Mouse (Mus musculus) embryonic stem cell, embryonic (primary cell): Measurements from ENCODE around the gene Hsd17b1.

ENCODE experiments used
- CTCF ChIA-PET, 4 experiments: fragments of 300-600 bp in 2 of 4; fragments of 350-600 bp in 2 of 4; sonication (Branson Sonifier 250); formaldehyde crosslinking; loops; one replicate each; lab custom pipeline; 2022; ENCODE audit warnings: inconsistent platforms in 2 of 4; lab: Charles Lee
- POLR2A ChIA-PET, 4 experiments: fragments of 300-600 bp in 2 of 4; fragments of 350-600 bp in 2 of 4; sonication (Branson Sonifier 250); formaldehyde crosslinking; loops; one replicate each; lab custom pipeline; 2022; ENCODE audit warnings: antibody characterized with exemption in 4 of 4, inconsistent platforms in 1 of 4; lab: Charles Lee

Hsd17b1 gene

DNA sequence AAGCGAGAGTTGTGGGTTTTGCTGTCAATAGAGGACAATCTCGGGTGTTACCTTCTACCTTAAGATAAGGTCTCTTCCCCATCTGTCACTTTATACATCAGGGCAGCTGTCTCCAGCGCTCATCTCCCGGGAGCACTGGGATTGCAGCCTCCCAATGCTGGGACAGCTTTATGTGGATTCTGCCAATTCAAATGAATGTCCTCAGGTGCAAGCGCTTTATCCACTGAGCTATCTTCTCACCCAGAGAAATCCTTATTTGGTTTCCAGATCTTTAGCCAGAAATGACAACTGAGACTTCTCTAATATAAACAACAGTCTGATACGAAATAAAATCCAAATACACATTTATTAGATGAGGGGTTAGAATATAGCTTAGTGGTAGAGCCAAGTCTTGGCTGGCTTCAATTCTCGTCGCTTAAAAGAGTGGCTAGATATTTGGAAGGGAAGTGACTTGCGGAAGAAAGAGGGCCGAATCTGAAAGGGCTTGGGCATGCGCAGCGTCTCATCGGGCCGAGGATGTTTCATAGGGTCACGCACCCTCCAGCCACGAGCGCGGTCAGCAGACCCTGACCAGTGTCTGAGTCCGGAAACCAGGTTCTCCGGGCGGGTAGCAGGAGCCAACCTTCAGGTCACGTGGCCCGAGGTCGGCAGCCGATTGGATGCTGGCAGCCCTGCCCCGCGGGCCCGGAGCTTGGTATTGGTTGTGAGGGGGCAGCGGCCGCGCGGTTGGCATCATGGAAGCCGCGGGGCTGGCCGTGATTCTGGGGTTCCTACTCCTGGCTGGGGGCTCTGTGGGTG, 8.6 kb upstream of the Hsd17b1 start, which contains the start of gene Naglu:
Gene Naglu (plus strand): TSS at position 622 of the 798 bp plus-strand sequence.
- ChIA-PET CTCF (interaction anchor here (0.5 to 2.5 kb wide), 23 partner anchors 10 to 233 kb away, joined by 3 to 28 read pairs (median 4); partner anchors contain the start of genes Coasy (in 2 of the 4), Becn1 (in 1 of the 4) and Psmc3ip (in 1 of the 4)), POLR2A (interaction anchor here in 3 of 4 experiments (0.6 to 2.7 kb wide), 51 partner anchors 8 to 673 kb away, joined by 3 to 22 read pairs (median 4); partner anchors contain the start of genes Rpl27 (in 3 of the 3), Cavin1 (in 2 of the 3), Coasy (in 2 of the 3) and Hsd17b1 (in 2 of the 3))

DNA sequence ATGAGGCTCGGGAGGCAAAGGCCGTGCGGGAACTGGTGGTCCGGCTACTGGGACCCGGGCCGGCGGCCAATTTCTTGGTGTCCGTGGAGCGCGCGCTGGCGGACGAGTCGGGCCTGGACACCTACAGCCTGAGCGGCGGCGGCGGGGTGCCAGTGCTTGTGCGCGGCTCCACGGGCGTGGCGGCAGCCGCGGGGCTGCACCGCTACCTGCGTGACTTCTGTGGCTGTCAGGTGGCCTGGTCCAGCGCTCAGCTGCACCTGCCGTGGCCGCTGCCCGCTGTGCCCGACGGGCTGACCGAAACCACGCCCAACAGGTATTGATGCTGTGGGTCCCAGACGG, 8.1 kb upstream of the Hsd17b1 start:
- ChIA-PET POLR2A (interaction anchor here in 3 of 4 experiments (0.6 to 2.7 kb wide), 44 partner anchors 8 to 674 kb away, joined by 3 to 22 read pairs (median 4); partner anchors contain the start of genes Rpl27 (in 3 of the 3), Cavin1 (in 2 of the 3), Coasy (in 2 of the 3) and Hsd17b1 (in 2 of the 3)), CTCF (interaction anchor here (0.6 to 2.5 kb wide), 21 partner anchors 9 to 628 kb away, joined by 3 to 28 read pairs (median 4); partner anchors contain the start of genes Becn1 (in 1 of the 4), Coasy (in 1 of the 4) and Psmc3ip (in 1 of the 4))

DNA sequence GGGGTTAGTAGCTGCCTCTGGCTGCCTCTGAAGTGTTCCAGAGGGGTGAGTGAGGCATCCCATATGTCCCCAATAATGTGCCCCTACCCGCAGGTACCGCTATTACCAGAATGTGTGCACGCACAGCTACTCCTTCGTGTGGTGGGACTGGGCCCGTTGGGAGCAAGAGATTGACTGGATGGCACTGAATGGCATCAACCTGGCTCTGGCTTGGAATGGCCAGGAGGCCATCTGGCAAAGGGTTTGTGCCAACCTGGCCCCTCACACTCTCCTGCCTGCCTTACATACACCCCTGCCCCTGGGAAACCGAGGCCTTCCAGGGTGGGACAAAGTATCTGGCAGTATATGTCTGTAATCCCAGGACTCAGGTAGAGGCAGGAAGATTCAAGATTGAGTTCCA, 7.2 kb upstream of the Hsd17b1 start:
- ChIA-PET POLR2A (interaction anchor here in 3 of 4 experiments (0.6 to 2.7 kb wide), 17 partner anchors 8 to 371 kb away, joined by 3 to 22 read pairs (median 8); partner anchors contain the start of genes Plekhh3 (in 2 of the 3), Psmc3ip (in 2 of the 3), Cavin1 (in 1 of the 3) and Cntd1 (in 1 of the 3)), CTCF (interaction anchor here (0.6 to 2.5 kb wide), 10 partner anchors 9 to 118 kb away, joined by 3 to 28 read pairs (median 3); partner anchors contain the start of gene Coasy (in 1 of the 4))

DNA sequence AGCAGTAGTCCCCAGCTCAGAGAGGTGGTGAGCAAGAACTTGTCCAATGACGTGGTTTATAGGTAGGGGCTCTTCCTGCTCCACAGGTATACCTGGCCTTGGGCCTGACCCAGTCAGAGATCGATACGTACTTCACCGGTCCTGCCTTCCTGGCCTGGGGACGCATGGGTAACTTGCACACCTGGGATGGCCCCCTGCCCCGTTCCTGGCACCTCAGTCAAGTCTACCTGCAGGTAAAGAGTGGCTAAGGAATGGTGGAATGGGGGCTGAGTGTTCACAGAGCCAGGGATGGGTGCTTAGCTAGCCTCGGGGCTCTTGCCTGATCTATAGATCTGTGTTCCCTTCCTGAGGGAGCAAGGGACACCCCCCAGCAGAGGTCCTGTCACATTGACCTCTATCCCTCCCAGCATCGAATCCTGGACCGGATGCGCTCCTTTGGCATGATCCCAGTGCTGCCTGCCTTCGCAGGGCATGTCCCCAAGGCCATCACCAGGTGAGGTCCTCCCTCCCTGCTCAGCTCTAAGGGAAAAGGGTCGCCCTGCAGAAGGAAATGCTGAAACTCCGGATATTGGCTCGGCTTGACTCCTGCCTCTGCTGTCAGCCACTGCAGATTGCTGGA, 6.3 kb upstream of the Hsd17b1 start:
- ChIA-PET CTCF (interaction anchor here in 1 of 4 experiments (0.7 kb wide), 1 partner anchor 21 kb away, joined by 3 read pairs; no protein-coding TSS in a partner anchor), POLR2A (interaction anchor here in 2 of 4 experiments (0.6 to 2.5 kb wide), 3 partner anchors 12 to 303 kb away, joined by 3 to 8 read pairs (median 4); no protein-coding TSS in a partner anchor)

DNA sequence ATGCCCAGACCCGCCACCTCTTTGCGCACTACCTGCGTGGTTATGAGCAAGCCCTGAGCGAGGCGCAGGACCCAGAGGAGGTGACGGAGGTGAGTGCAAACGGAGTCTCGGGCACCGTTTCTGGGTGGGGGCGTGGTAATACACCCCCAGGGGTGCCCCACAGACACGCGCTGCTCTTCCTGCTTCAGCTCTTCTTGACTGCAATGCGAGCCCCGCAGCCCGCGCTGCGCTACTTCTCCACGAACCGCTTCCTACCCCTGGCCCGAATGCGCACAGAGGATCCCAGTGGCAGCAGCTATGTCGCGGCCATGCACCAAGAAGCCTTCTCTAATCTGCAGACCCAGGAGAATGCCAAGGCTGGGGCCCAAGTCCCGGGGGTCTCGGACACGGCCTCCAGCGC, 1.5 kb downstream of the Hsd17b1 start:
- POLR2A ChIA-PET = interaction anchor here in 3 of 4 experiments (0.6 to 4.0 kb wide), 29 partner anchors 8 to 479 kb away, joined by 3 to 22 read pairs (median 3); partner anchors contain the start of genes Naglu (in 3 of the 3), Psmc3ip (in 2 of the 3), Stat3 (in 2 of the 3) and Plekhh3 (in 1 of the 3)

DNA sequence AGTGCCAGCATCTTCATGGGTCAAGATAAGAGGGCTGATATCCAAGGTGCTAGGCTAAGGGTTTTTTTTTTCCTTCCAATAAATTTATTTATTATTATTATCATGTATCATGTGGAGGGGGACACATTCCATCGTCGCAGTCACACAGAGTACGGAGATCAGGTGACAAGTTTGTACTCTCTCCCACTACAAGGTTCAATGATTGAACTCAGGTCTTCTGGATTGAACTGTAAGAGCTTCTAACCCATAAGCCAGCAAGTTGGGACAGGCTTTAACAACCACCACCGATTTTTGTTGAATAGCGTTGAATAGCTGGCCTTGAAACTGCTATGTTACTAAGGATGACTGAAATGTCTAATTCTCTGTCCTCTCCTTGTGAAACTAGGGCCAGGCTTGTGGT, 2.2 kb downstream of the Hsd17b1 start:
- ChIA-PET CTCF (interaction anchor here in 2 of 4 experiments (0.6 to 1.4 kb wide), 4 partner anchors 91 to 119 kb away, joined by 3 to 10 read pairs (median 6); partner anchors contain the start of gene Plekhh3 (in 1 of the 2)), POLR2A (interaction anchor here in 3 of 4 experiments (0.6 to 4.0 kb wide), 16 partner anchors 9 to 390 kb away, joined by 3 to 22 read pairs (median 4); partner anchors contain the start of genes Naglu (in 3 of the 3), Stat3 (in 2 of the 3), Plekhh3 (in 1 of the 3) and Rpl27 (in 1 of the 3))

More for the DNA sequence above, 1.5 kb downstream of the Hsd17b1 start:
- CTCF ChIA-PET = interaction anchor here (0.6 to 1.4 kb wide), 11 partner anchors 9 to 174 kb away, joined by 3 to 10 read pairs (median 3); partner anchors contain the start of genes Ccr10 (in 1 of the 4), Naglu (in 1 of the 4), Plekhh3 (in 1 of the 4) and Psmc3ip (in 1 of the 4)

DNA sequence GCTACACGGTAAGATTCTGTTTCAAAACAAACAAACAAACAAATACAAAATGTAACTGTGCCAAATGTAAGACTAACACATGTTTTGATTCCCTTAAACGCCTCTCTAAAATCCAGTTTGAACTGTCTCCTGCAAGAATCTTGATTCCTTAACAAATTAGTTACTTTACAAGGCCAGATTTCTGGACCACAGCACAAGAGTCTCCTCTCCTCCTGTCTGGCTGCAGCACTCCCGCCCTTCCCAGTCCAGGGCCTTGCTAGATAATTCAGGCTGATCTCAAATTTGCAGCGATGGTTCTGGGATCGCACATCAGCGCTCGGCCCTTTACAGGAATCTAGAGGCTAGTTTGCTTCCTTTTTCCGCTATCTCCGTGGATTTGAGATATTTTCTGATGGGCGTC, 3.4 kb downstream of the Hsd17b1 start:
- POLR2A ChIA-PET = interaction anchor here in 3 of 4 experiments (0.5 to 5.4 kb wide), 30 partner anchors 12 to 762 kb away, joined by 3 to 39 read pairs (median 4); partner anchors contain the start of genes Psmc3ip (in 3 of the 3), Rpl27 (in 3 of the 3), Naglu (in 2 of the 3) and Cntnap1 (in 1 of the 3)
- CTCF ChIA-PET = interaction anchor here in 3 of 4 experiments (0.6 to 1.5 kb wide), 11 partner anchors 11 to 554 kb away, joined by 3 to 12 read pairs (median 4); partner anchors contain the start of genes Acly (in 1 of the 3), Becn1 (in 1 of the 3), Plekhh3 (in 1 of the 3) and Psmc3ip (in 1 of the 3)

DNA sequence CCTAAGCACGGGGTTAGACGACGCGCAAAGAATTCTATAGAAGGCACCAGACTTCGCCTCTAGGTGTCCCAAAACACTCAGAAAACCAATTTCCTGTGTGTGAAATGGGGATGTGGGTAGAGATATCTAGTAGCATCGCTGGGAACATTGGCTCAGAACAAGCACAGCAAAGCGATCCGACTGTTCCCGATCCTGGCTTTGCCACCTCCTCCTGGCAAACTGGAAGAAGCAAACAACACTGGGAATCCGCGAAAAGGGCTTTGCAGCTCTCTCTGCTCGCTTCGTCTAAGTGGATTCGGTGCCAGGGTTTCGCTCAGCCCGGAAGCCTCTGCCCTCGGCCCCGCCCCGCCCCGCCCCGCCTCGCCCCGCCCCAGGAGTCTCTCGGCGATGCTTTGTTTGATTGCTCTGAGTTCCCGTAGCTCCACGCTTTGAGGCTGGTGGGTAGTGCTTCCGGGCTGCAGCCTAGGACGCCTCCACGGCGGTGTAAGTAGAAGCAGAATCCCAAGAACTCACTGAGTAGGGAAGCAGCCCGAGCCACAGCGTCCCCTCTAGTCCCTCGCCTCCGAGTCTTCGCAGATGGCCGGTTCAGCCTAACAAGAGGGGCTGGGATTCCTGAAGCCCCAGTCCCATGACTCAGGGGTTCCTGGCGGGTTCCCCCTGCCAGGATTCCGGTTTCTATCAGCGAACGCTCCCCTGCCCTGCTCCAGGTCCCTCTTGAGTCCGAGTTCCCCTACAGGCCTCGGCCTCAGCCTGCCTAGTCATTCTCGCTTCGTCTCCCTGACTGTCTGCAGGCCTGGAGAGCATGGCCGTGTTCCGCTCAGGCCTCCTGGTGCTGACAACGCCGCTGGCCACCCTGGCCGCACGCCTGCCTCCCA, 4.2 kb downstream of the Hsd17b1 start, which contains the start of gene Coasy:
Gene Coasy (plus strand): TSS at position 358 of the 875 bp plus-strand sequence.
- POLR2A ChIA-PET = interaction anchor here in 3 of 4 experiments (0.6 to 5.4 kb wide), 35 partner anchors 12 to 762 kb away, joined by 3 to 39 read pairs (median 4); partner anchors contain the start of genes Psmc3ip (in 3 of the 3), Rpl27 (in 3 of the 3), Naglu (in 2 of the 3) and Plekhh3 (in 2 of the 3)

DNA sequence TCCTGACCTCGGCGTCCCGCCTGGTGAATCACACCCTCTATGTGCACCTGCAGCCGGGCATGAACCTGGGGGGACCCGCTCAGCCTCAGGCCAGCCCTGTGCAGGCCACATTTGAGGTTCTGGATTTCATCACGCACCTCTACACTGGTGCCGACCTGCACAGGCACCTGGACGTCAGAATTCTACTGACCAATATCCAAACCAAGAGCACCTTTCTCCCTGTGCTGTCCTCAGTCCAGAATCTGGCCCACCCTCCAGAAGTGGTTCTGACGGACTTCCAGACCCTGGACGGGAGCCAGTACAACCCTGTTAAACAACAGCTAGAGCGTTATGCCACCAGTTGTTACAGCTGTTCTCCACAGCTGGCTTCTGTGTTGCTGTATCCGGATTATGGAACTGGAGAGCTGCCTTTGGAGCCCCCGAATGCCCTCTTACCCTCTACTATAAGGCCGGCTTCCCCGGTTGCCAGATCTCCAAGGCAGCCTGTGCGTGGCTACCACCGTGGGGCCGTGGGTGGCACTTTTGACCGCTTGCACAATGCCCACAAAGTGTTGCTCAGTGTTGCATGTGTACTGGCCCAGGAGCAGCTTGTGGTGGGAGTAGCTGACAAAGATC, 5.0 kb downstream of the Hsd17b1 start:
- CTCF ChIA-PET = interaction anchor here (0.6 to 1.5 kb wide), 16 partner anchors 9 to 233 kb away, joined by 3 to 12 read pairs (median 4); partner anchors contain the start of genes Becn1 (in 1 of the 4), Naglu (in 1 of the 4), Plekhh3 (in 1 of the 4) and Psmc3ip (in 1 of the 4)
- POLR2A ChIA-PET = interaction anchor here in 3 of 4 experiments (0.6 to 5.4 kb wide), 15 partner anchors 8 to 763 kb away, joined by 3 to 39 read pairs (median 7); partner anchors contain the start of genes Naglu (in 2 of the 3), Psmc3ip (in 2 of the 3), Rpl27 (in 2 of the 3) and Becn1 (in 1 of the 3)

More for the DNA sequence above, 4.2 kb downstream of the Hsd17b1 start, which contains the start of gene Coasy:
- CTCF ChIA-PET = interaction anchor here (0.6 to 1.5 kb wide), 23 partner anchors 9 to 555 kb away, joined by 3 to 12 read pairs (median 4); partner anchors contain the start of genes Psmc3ip (in 3 of the 4), Acly (in 1 of the 4), Becn1 (in 1 of the 4) and Naglu (in 1 of the 4)

DNA sequence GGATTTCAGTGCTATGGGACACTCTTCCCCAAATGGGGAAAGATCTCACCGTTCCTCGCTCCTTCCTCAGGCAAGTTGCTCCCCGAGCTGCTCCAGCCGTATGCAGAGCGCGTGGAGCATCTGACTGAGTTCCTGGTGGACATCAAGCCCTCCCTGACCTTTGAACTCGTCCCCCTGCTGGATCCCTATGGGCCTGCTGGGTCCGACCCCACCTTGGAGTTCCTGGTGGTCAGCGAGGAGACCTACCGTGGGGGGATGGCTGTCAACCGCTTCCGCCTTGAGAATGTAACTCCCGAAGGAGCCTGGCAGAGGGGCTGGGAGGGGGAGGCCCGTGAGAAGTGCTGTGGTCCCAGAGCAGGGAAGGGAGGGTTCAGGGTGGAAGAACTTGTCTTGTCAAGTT, 6.0 kb downstream of the Hsd17b1 start:
- ChIA-PET POLR2A (interaction anchor here in 3 of 4 experiments (0.6 to 5.4 kb wide), 6 partner anchors 9 to 211 kb away, joined by 3 to 39 read pairs (median 9); partner anchors contain the start of genes Psmc3ip (in 2 of the 3) and Naglu (in 1 of the 3)), CTCF (interaction anchor here in 1 of 4 experiments (0.6 to 1.4 kb wide), 2 partner anchors 11 to 48 kb away, joined by 3 to 4 read pairs; partner anchors contain the start of gene Psmc3ip)

DNA sequence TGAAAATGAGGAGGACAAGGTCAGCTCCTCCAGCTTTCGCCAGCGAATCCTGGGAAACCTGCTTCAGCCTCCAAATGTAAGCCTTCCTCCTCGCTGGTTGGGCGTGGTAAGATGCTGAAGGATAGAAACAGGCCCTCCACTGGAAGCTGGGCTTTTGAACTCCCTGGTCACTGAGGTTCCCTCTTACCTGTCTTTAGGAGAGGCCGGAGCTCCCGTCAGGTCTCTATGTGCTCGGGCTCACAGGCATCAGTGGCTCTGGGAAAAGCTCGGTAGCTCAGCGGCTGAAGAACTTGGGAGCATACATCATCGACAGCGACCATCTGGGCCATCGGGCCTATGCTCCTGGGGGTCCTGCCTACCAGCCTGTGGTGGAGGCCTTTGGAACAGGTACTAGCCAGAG, 6.6 kb downstream of the Hsd17b1 start:
- CTCF ChIA-PET = interaction anchor here in 1 of 4 experiments (0.6 to 1.4 kb wide), 2 partner anchors 11 to 47 kb away, joined by 3 to 4 read pairs; partner anchors contain the start of gene Psmc3ip
- POLR2A ChIA-PET = interaction anchor here in 2 of 4 experiments (1.0 to 5.4 kb wide), 5 partner anchors 9 to 91 kb away, joined by 3 to 39 read pairs (median 8); partner anchors contain the start of genes Psmc3ip (in 2 of the 2) and Naglu (in 1 of the 2)

DNA sequence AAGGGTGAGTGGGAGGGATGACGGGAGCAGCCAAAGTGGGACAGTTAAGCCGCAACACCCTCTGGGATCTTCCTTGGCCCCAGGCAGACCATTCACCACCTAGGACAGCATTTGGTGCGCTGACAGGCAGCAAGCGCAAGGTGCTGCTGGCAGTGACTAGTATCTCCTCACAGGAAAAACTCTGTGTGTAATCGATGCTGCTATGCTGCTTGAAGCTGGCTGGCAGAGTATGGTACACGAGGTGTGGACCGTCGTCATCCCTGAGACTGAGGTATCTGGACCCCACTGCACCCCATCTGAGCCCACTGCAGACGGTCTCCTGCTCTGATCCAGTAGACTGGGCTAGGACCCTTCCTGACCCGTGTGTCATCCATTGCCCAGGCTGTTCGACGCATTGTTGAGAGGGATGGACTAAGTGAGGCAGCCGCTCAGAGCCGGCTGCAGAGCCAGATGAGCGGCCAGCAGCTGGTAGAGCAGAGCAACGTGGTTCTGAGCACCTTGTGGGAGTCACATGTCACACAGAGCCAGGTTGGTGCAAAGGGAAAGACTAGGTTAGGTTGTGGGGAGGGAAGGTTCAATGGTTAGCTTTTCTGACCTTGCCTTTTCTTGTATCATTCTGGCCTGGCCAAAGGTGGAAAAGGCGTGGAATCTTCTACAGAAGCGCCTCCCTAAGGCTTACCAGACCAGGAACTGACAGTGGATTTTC, 7.6 kb downstream of the Hsd17b1 start:
- POLR2A ChIA-PET = interaction anchor here in 3 of 4 experiments (0.6 to 6.2 kb wide), 12 partner anchors 8 to 216 kb away, joined by 3 to 39 read pairs (median 4); partner anchors contain the start of genes Psmc3ip (in 3 of the 3), Becn1 (in 1 of the 3), Hsd17b1 (in 1 of the 3) and Naglu (in 1 of the 3)
- CTCF ChIA-PET = interaction anchor here in 2 of 4 experiments (0.5 to 1.5 kb wide), 3 partner anchors 9 to 144 kb away, joined by 4 to 8 read pairs (median 5); partner anchors contain the start of gene Psmc3ip (in 1 of the 2)

DNA sequence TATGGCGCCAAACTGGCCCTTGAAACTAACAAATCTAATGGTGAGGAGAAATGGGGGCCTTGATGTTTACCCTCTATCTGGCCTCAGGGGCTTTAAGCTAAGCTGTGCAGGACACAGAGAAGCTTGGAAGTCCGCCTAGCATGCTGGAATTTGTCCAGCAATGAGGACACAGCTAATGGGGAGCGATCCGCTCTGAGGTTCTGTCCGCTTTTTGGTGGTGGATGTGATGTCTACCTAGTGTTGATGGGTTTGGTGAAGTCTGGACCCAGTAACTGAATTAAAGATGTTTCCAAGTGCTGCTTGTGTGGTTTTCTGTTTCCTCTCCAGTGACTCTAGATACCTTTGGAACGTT, 8.1 kb downstream of the Hsd17b1 start:
- ChIA-PET CTCF (interaction anchor here in 3 of 4 experiments (0.5 to 2.4 kb wide), 6 partner anchors 9 to 144 kb away, joined by 4 to 9 read pairs (median 8); partner anchors contain the start of gene Psmc3ip (in 1 of the 3)), POLR2A (interaction anchor here in 2 of 4 experiments (0.6 to 6.2 kb wide), 15 partner anchors 8 to 565 kb away, joined by 3 to 39 read pairs (median 5); partner anchors contain the start of genes Psmc3ip (in 2 of the 2), Becn1 (in 1 of the 2), Hsd17b1 (in 1 of the 2) and Naglu (in 1 of the 2))
